Mouse (Mus musculus) erythroblast, adult 5-6 weeks (primary cell): ENCODE results near the gene Dpep1. TPM values are rescaled to one million over a fixed set of nuclear protein-coding genes. Genes with fewer than 3 reads are reported as not detected.
A peak's percentile ranks its signal among the peaks of the same experiment; 100 is the strongest.
"Not testable (repeated sequence)": the region's sequence is repeated elsewhere in the genome, so short reads cannot be mapped to it uniquely, and the experiment has no call there.

ENCODE experiments used
- ATAC-seq: replicated peaks from 2 replicates; pipeline ENCODE4 v1.8.0; 2016; ENCODE audit warnings: moderate number of reproducible peaks, mild to moderate bottlenecking, moderate TSS enrichment, inconsistent platforms; ENCODE audit not compliant: poor library complexity, low FRiP score, severe bottlenecking
- total RNA-seq, 2 experiments: library from RNA; stranded (forward) in 1 of 2; stranded (reverse) in 1 of 2; fragments of 150-400 nt in 1 of 2; fragments of 200-764, 138-1000 nt in 1 of 2; gene quantifications; 2 replicates each; pipeline versions ENCODE4 v1.2.3 to v1.2.4; 2015 to 2017; ENCODE audit warnings: low replicate concordance in 2 of 2

Dpep1 gene
- total RNA-seq, 2 experiments from 2014 or later: not detected

DNA sequence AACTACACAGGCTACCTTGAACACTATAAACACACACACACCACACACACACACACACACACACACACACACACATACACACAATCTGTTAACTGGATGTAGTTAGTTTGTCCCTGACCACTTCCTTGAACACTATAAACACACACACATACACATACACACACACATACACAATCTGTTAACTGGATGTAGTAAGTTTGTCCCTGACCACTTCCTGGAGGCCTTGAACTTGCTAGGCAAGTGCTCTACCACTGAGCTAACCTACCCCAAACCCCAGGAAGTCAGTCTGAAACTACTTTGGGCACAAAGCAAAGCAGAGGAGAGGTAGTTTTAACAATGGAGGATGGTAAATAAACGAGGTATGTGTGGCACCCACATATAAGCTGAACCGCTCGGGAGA is 17.5 kb downstream of the Dpep1 start:
- ATAC-seq: no peak

GRCm38 (mm10) chr8:123211876-123212275 is 25.8 kb downstream of the Dpep1 start:
- no peak for ATAC-seq

GRCm38 (mm10) chr8:123212321-123213117 is 26.5 kb downstream of the Dpep1 start, which contains the start of the genes Chmp1a and Spata33:
TSS of gene Chmp1a (minus strand) at chr8:123212763.
TSS of gene Spata33 (plus strand) at chr8:123212832.
- ATAC-seq: peak; percentile 85

- ATAC-seq: peak; percentile 21
Measured at GRCm38 (mm10) chr8:123213118-123213772, 27.2 kb downstream of the Dpep1 start.

DNA sequence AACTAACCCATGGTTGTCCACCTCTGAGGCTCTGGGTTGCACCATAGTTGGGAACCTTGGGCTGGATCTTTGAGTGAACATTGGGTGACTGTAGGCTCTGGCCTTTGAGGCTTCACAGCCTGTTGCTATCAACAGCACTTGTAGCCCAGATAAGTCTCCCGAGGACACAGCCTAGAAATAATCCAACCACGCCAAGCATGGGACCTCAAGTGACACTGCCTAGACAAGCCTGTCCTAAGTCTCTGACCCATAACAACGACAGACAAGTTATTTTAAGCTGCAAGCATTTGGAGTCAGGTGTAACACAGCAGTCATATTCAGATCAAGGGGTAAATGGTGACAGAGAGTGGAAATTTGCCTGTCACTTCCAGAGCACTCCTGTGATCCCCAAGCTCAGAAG is 29.4 kb downstream of the Dpep1 start:
- no peak for ATAC-seq

DNA sequence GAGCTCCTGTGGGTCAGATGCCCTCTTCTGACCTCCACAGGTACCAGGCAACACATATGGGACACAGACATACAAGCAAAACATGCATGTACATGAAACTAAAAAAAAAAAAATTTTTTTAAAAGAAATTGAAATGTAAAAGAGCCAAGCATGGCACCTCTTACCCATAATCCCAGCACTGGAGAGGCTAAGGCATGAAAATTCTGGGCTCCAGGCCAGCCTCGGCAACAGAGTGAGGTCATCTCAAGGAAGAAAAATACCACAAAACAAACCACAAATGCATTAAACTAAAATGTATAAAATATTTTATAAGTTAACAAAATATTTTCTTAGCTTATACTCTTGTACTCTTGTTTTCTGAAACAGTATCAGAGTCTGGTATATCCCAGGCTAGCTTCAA is 34.9 kb downstream of the Dpep1 start:
- no peak for ATAC-seq

DNA sequence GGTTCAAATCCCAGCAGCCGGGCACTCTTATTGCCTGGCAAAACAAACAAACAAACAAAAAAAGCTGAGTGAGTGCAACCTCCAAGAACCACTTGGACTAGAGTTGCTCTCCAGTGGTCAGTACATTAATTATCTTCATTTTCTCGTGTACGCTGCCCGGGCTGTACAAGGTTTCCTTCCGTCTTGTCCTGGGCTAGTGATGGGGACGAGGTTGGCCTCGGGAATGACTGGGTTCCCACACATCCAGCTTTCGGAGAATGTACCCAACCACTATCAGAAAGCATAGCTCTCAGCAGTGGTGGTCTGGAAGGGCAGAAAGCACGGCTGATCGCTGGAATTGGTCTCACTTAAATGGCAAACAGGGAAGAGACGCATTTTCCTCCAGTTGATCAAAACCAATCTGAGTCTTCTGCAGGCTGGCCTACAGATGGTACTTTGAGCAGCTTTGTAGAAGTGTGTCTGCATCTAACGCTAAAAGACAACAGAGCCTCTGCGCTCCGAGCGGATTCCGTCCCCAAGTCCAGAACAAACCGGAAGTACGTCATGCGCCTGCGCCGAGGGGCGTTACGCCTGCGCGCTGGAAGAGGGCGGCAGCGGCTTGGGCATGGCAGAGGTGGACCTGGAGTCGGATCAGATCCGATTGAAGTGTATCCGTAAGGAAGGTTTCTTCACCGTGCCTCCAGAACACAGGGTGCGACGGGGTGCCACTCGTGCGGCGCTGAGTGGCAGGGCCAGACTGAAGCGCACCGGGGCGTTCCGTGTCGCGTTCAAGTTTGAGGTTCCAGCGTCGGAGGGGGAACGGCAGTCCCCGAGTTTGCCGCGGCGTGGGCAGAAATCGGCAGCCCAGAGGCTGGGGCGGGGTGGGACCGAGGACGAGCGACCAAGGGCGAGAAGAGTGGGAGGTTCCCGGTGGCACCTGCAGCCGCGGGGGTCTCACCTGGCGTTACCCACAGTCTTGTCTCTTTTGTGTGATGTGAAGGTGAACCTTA is 38.5 kb downstream of the Dpep1 start, which contains the start of gene Cdk10:
TSS of gene Cdk10 (plus strand) at position 565 of the 989 bp plus-strand sequence.
- ATAC-seq: peak; percentile 98

DNA sequence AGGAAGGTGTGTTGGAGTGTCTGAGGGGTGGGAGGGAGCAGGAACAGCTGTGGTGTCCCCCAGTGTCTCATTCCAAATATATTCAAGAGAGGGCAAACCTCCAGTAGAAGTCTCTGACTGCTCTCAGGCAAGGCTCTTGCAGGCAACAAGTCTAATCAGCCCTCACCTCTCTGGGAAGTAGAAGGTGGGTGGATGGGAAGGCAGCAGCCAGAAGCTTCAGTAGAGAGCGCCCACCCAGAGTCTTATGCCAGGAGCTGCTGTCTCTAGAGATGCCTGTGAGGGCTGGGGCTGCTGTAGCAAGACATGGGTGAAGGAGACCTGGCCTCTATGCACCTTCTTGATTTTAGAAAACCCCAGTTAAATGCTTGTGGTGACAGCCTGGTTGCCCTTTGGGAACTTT is 42.4 kb downstream of the Dpep1 start:
- no peak for ATAC-seq

DNA sequence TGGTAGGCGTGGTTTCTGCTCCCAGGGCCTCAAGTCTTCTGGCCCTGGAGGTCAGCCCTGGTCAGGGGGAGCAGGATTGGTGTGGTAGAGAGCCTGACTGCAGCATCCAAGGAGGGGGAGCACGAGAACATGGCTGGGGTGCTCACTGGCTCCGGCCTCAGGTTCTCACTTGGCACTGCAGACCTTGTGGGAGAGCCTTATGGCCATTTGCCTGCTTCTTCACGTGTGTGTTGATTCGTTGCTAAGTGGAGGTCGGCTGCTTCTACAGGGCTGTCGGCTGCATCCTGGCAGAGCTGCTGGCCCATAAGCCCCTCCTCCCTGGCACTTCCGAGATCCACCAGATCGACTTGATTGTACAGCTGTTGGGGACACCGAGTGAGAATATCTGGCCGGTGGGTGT is 44.3 kb downstream of the Dpep1 start:
- ATAC-seq: not testable (repeated sequence)

GRCm38 (mm10) chr8:123231742-123232141 is 45.7 kb downstream of the Dpep1 start:
- no peak for ATAC-seq

- no peak for ATAC-seq
Measured at GRCm38 (mm10) chr8:123232553-123232952, 46.5 kb downstream of the Dpep1 start.

DNA sequence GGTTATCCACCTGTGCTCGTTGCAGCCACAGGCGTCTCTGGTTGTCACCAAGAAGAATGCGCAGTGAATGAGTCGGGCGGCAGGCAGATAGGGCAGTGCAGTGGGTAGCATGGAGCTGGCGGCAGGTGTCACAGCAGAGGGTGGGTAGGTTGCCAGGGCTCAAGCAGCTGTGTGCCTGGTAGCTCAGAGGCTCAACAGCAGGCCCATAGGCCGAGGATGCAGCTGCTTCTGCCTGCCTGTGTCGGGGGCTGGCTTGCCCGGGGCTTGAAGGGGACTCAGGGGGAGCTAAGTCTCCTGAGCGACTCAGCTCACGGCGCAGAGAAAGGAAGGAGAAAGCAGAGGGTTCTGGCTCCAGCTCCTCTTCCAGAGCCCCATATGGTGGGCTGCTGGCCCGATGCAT is 47.3 kb downstream of the Dpep1 start:
- ATAC-seq: no peak

GRCm38 (mm10) chr8:123233760-123234159 is 47.7 kb downstream of the Dpep1 start:
- ATAC-seq: no peak

DNA sequence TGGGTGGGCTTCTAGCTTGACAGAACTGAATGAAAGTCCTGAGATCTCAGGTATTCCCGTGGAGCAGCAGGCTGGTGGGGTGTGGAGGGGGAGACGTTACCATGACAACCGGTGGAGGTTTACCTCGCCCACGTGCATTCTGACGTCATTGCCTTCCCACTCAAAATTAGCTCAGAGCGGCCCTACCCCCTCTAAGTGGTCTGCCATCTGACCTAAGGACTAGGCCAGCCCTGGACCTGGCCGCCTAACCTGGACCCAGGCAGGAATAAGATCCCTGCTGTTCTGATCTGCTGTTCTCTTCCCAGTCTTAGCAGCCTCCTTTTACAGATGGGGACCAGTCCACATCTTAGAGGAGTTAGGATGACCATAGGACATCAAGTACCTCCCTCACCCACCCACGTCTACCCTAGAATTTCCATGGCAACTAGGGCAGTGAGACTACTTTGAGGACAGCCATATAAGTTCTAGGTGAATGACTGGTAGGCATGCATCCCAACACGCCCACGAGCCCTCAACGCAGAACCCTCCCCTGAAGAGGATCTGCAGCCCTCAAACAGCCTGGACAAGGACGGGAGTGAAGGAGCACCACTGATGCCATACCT is 49.0 kb downstream of the Dpep1 start:
- no peak for ATAC-seq

- peak; percentile 86 for ATAC-seq
Measured at GRCm38 (mm10) chr8:123235520-123236497, 49.8 kb downstream of the Dpep1 start, which contains the start of gene Spata2l. TSS of gene Spata2l (minus strand) at chr8:123236233.

- ATAC-seq: no peak
Measured at GRCm38 (mm10) chr8:123239398-123239797, 53.4 kb downstream of the Dpep1 start.

GRCm38 (mm10) chr8:123242107-123242923 is 56.3 kb downstream of the Dpep1 start:
- no peak for ATAC-seq
